In genomic region chr7:92826248-92826647, GRCm38 (mm10) we compare ENCODE assay signal across 27 mouse cellular contexts. TPM values are rescaled to one million over a fixed set of nuclear protein-coding genes. Genes with fewer than 3 reads are reported as not detected.
DNase-seq lines count a peak whose midpoint lies in the region; ATAC-seq lines count a peak whose summit lies in the region.
"Had no signal": no experiment of that assay in that cellular context is flagged by ENCODE, and none has a peak within 500 bp of the region (broad histone marks: within the 10 kb centered on the region; RNA-seq: fewer than 3 reads in every experiment).

No protein-coding gene starts in this region.

- no peaks in the 10 kb centered on the region for H3K27me3 ChIP-seq in intestine, embryonic 15.5 days (replicated peaks)
- H3K27me3 ChIP-seq: embryonic facial prominence, embryonic 15.5 days; forebrain, embryonic 13.5 days; heart, embryonic 13.5 days; hindbrain, embryonic 12.5 days; hindbrain, embryonic 15.5 days had no signal

- H3K4me1 ChIP-seq in intestine, embryonic 15.5 days (replicated peaks), result 0 out of 2 replicates have a peak, but pooled peaks cover 5% of the 10 kb centered on the region
- H3K4me1 ChIP-seq: forebrain, embryonic 13.5 days; heart, embryonic 10.5 days; heart, embryonic 13.5 days; hindbrain, embryonic 12.5 days had no signal

- no peak overlapping the region for H3K4me2 ChIP-seq in intestine, embryonic 15.5 days (replicated peaks)
- H3K4me2 ChIP-seq: embryonic facial prominence, embryonic 15.5 days; forebrain, embryonic 13.5 days; heart, embryonic 13.5 days; hindbrain, embryonic 12.5 days; hindbrain, embryonic 15.5 days had no signal

- WGBS in intestine, embryonic 15.5 days, result 76% methylated on average over 3 of the region's 3 CpGs

- H3K36me3 ChIP-seq in intestine, embryonic 15.5 days, result no peaks in the 10 kb centered on the region
- H3K36me3 ChIP-seq: embryonic facial prominence, embryonic 15.5 days; forebrain, embryonic 10.5 days; heart, embryonic 10.5 days; heart, embryonic 13.5 days had no signal

- DNase-seq in heart, adult 11 months, result peak; percentile 18
- DNase-seq in heart, postnatal 10 days, result no peak
- peak; percentile 32 for DNase-seq in NIH3T3 (ENCODE audit: low read depth)
- peak; percentile 71 for DNase-seq in fibroblast of lung, adult 2 months (ENCODE audit: low read depth)
- DNase-seq in right cerebral cortex, postnatal 10 days (ENCODE audit: low spot score in 2 of 2), result no peak
- DNase-seq: adrenal gland, adult 8-10 months; adrenal gland, postnatal 25 days; cerebellum, adult 11-12 months; cerebellum, adult 8-10 months; cerebellum, postnatal 10 days; cerebellum, postnatal 36 days; embryo, embryonic 11 days; gastrocnemius, postnatal 25 days; heart, adult 2 months; kidney, adult 11 months; kidney, adult 8-10 months had no signal

- H3K9me3 ChIP-seq in intestine, embryonic 15.5 days, result no peaks in the 10 kb centered on the region
- H3K9me3 ChIP-seq: embryonic facial prominence, embryonic 15.5 days; forebrain, embryonic 10.5 days; forebrain, embryonic 13.5 days; heart, embryonic 10.5 days; heart, embryonic 13.5 days; hindbrain, embryonic 12.5 days; hindbrain, embryonic 15.5 days had no signal

- no peak overlapping the region for H3K4me3 ChIP-seq in intestine, embryonic 15.5 days (replicated peaks)
- H3K4me3 ChIP-seq: embryonic facial prominence, embryonic 15.5 days; erythroblast, embryonic 14.5 days; forebrain, embryonic 10.5 days; forebrain, embryonic 13.5 days; heart, adult 2 months; heart, embryonic 10.5 days; heart, embryonic 13.5 days; hindbrain, embryonic 12.5 days; hindbrain, embryonic 15.5 days had no signal

- H3K9ac ChIP-seq in intestine, embryonic 15.5 days, result no peak overlapping the region
- H3K9ac ChIP-seq: embryonic facial prominence, embryonic 15.5 days; forebrain, embryonic 13.5 days; heart, embryonic 13.5 days; hindbrain, embryonic 12.5 days; hindbrain, embryonic 15.5 days had no signal

- no peak for ATAC-seq in intestine, embryonic 15.5 days
- ATAC-seq: activated CD4-positive, CD25-positive, alpha-beta regulatory T cell, adult 4 months; forebrain, embryonic 13.5 days; forebrain, embryonic 16.5 days had no signal

- intact Hi-C loops in heart, postnatal 10 days (cut with DNase I), result no loop called here

- no peak overlapping the region for H3K27ac ChIP-seq in intestine, embryonic 15.5 days
- H3K27ac ChIP-seq: embryonic facial prominence, embryonic 15.5 days; forebrain, embryonic 10.5 days; forebrain, embryonic 13.5 days; heart, adult 2 months; heart, embryonic 10.5 days; heart, embryonic 13.5 days; hindbrain, embryonic 12.5 days; hindbrain, embryonic 15.5 days had no signal

RNA-seq across cellular contexts. Expression of gene Ddias, which starts 47.8 kb away (rescaled TPM):
- 1 to 10 TPM; 2.2 to 3.0 TPM for total RNA-seq in heart, postnatal 10 days (2021)
- polyA plus RNA-seq in intestine, embryonic 15.5 days (2015; fragmentation: Nextera tagmentation; extraction: Ambion mirVana), result 9.4 and 12.1 TPM in 2 replicates

RNA-seq across cellular contexts. Expression of gene Prcp, which starts 48.0 kb away (rescaled TPM):
- total RNA-seq in heart, postnatal 10 days (2021), result 10 to 100 TPM; 58.1 to 62.3 TPM
- 22.3 and 22.7 TPM in 2 replicates for polyA plus RNA-seq in intestine, embryonic 15.5 days (2015; fragmentation: Nextera tagmentation; extraction: Ambion mirVana)

Comparison
In these comparisons a context has a peak if more than half of its experiments do, and no peak if none do; other contexts are left out.
1. DNase-seq: peak in heart, adult 11 months (single experiment), NIH3T3 (single experiment) and fibroblast of lung, adult 2 months (single experiment); none in heart, postnatal 10 days (0 of 2) and right cerebral cortex, postnatal 10 days (0 of 2).